Mouse (Mus musculus): ENCODE measurements around the gene Cdh3.
A peak's percentile ranks its signal among the peaks of the same experiment; 100 is the strongest.

DNA sequence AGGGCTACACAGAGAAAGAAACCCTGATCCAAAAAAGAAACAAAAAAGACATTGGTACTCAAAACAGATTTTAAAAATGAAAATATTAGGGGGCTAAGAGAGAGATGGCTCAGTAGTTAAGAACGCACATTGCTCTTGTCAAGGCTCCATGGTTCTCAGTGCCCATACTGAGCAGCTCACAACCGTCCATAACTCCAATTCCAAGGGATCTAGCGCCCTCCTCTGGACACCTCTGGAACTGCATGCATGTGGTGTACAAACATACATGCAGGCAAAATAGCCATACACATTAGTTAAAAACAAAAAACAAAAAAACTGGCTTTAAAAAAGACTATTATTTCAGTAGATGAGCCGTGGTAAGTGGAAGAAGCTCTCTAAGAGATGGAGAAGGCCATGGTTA is 19.9 kb downstream of the Cdh3 start:
- no peak for TF ChIP-seq POU5F1 (IDR thresholded peaks at IDR 0.05; ENCODE audit: borderline replicate concordance, low read length)
- peak; percentile 88 for TF ChIP-seq CTCF (conservative IDR thresholded peaks at IDR 0.05; ENCODE audit: low read length)
- TF ChIP-seq NANOG (IDR thresholded peaks at IDR 0.05; ENCODE audit: borderline replicate concordance, low read length): no peak
